Mouse (Mus musculus) neural tube, embryonic 10.5 days (tissue): ENCODE data around the gene Rnf44.

Experiments used
- DNase-seq: peaks from one replicate; pipeline ENCODE4 v3.0.0-alpha.2; 2017; ENCODE audit warnings: low spot score; ENCODE audit errors: extremely low spot score

Gene Rnf44

GRCm38 (mm10) chr13:54693558-54694347 lies at the start of gene Rnf44:
Gene Rnf44, minus strand, starts transcription at chr13:54693907.
- peak; percentile 99 for DNase-seq

GRCm38 (mm10) chr13:54738213-54738601 lies 44.5 kb upstream of the Rnf44 start:
- DNase-seq, result peak; percentile 36

- DNase-seq, result peak; percentile 51
Measured at GRCm38 (mm10) chr13:54737488-54738212, 43.9 kb upstream of the Rnf44 start.

GRCm38 (mm10) chr13:54736931-54737330 lies 43.2 kb upstream of the Rnf44 start:
- DNase-seq, result no peak

- DNase-seq, result no peak
Measured at GRCm38 (mm10) chr13:54726131-54726530, 32.4 kb upstream of the Rnf44 start.

GRCm38 (mm10) chr13:54723143-54723542 lies 29.4 kb upstream of the Rnf44 start:
- no peak for DNase-seq

GRCm38 (mm10) chr13:54716916-54717315 lies 23.2 kb upstream of the Rnf44 start:
- DNase-seq, result peak; percentile 60

- DNase-seq, result no peak
Measured at GRCm38 (mm10) chr13:54714996-54715395, 21.3 kb upstream of the Rnf44 start.

GRCm38 (mm10) chr13:54714393-54714792 lies 20.7 kb upstream of the Rnf44 start:
- no peak for DNase-seq

- no peak for DNase-seq
Measured at GRCm38 (mm10) chr13:54710866-54711265, 17.2 kb upstream of the Rnf44 start.

- DNase-seq, result no peak
Measured at GRCm38 (mm10) chr13:54704890-54705289, 11.2 kb upstream of the Rnf44 start.

- DNase-seq, result no peak
Measured at GRCm38 (mm10) chr13:54702507-54702906, 8.8 kb upstream of the Rnf44 start.

- DNase-seq, result no peak
Measured at GRCm38 (mm10) chr13:54701243-54701642, 7.5 kb upstream of the Rnf44 start, which contains the start of gene Cdhr2. Gene Cdhr2, plus strand, starts transcription at chr13:54701461.

- DNase-seq, result no peak
Measured at GRCm38 (mm10) chr13:54695479-54696230, 1.9 kb upstream of the Rnf44 start.

- DNase-seq, result no peak
Measured at GRCm38 (mm10) chr13:54694348-54695060, 797 bp upstream of the Rnf44 start.

- DNase-seq, result peak; percentile 16
Measured at GRCm38 (mm10) chr13:54692711-54693557, 773 bp downstream of the Rnf44 start.

- DNase-seq, result no peak
Measured at GRCm38 (mm10) chr13:54691737-54692136, 2.0 kb downstream of the Rnf44 start.

GRCm38 (mm10) chr13:54690151-54690740 lies 3.5 kb downstream of the Rnf44 start:
- no peak for DNase-seq

- DNase-seq, result peak; percentile 99
Measured at GRCm38 (mm10) chr13:54687575-54688424, 5.9 kb downstream of the Rnf44 start.
